Mouse (Mus musculus) ES-E14 (cell line): ENCODE measurements at regions not wholly inside any gene's neighbourhood (a gene's known extent, or its start where the extent isn't known, plus 50 kb on each side); places are given as distances from the start of the nearest gene placed in this dataset.

Experiments used
- DNase-seq: peaks from one replicate; pipeline ENCODE4 v3.0.0-alpha.2; 2013; ENCODE audit warnings: low read depth, low spot score
- H3K27ac ChIP-seq: 2 replicates; pipeline ENCODE4 v1.5.1; 2012; ENCODE audit warnings: low read depth, mild to moderate bottlenecking, low read length, moderate library complexity, mixed read lengths; ENCODE audit not compliant: poor library complexity, insufficient read depth, severe bottlenecking
- H3K36me3 ChIP-seq: 2 replicates; pipeline ENCODE4 v1.6.1; 2012; ENCODE audit warnings: mild to moderate bottlenecking, low read length, moderate library complexity, mixed read lengths; ENCODE audit not compliant: control insufficient read depth, poor library complexity, insufficient read depth, severe bottlenecking
- H3K4me1 ChIP-seq, 2 experiments: fragments of 150-350 bp in 1 of 2; sonication (generic) in 1 of 2; 2 replicates each; pipeline ENCODE4 v1.6.1; 2012; ENCODE audit warnings: low read length in 2 of 2, mild to moderate bottlenecking in 1 of 2, mixed read lengths in 1 of 2; ENCODE audit not compliant: control insufficient read depth in 2 of 2, insufficient read depth in 2 of 2, poor library complexity in 1 of 2
- H3K4me3 ChIP-seq, 2 experiments: fragments of 150-350 bp in 1 of 2; sonication (generic) in 1 of 2; 2 replicates each; pipeline ENCODE4 v1.5.1; 2012; ENCODE audit warnings: low read length in 2 of 2, low read depth in 1 of 2, mild to moderate bottlenecking in 1 of 2, mixed read lengths in 1 of 2; ENCODE audit not compliant: insufficient read depth in 1 of 2, poor library complexity in 1 of 2, severe bottlenecking in 1 of 2
- H3K9ac ChIP-seq: 2 replicates; pipeline ENCODE4 v1.6.1; 2012; ENCODE audit warnings: low read depth, mild to moderate bottlenecking, low read length, mixed read lengths; ENCODE audit not compliant: poor library complexity, insufficient read depth, severe bottlenecking
- H3K9me3 ChIP-seq: fragments of 150-350 bp; sonication (generic); 2 replicates; pipeline ENCODE4 v1.6.1; 2012; ENCODE audit warnings: low read depth, mild to moderate bottlenecking, low read length; ENCODE audit not compliant: control insufficient read depth, insufficient read depth
- CHD2 ChIP-seq: IDR thresholded peaks from 2 replicates; pipeline ENCODE4 v1.6.1; 2014; ENCODE audit warnings: mild to moderate bottlenecking, low read depth, low read length, inconsistent platforms
- HCFC1 ChIP-seq: IDR thresholded peaks from 2 replicates; pipeline ENCODE4 v1.6.1; 2012; ENCODE audit warnings: low read length, inconsistent platforms, borderline replicate concordance; ENCODE audit not compliant: insufficient read depth
- MAFK ChIP-seq: IDR thresholded peaks from 2 replicates; pipeline ENCODE4 v1.6.1; 2014; ENCODE audit warnings: mild to moderate bottlenecking, low read depth, low read length, inconsistent platforms; ENCODE audit not compliant: insufficient read depth
- ZC3H11A ChIP-seq: IDR thresholded peaks from 2 replicates; pipeline ENCODE4 v1.6.1; 2012; ENCODE audit warnings: low read depth, mild to moderate bottlenecking, inconsistent platforms, low read length, borderline replicate concordance
- ZNF384 ChIP-seq: IDR thresholded peaks from 2 replicates; pipeline ENCODE4 v1.6.1; 2012; ENCODE audit warnings: low read depth, low read length, inconsistent platforms
- in situ Hi-C, 2 experiments: fragments of 600-800 bp; cut with MboI; formaldehyde crosslinking; loops; one replicate each; pipeline ENCODE4 v1.15.1; 2025; ENCODE audit warnings: low sequenced_read_pairs in 2 of 2, inconsistent platforms in 1 of 2; ENCODE audit not compliant: unreplicated experiment in 2 of 2

- Histone ChIP-seq H3K4me1 (no peaks in the 10 kb centered on the region), H3K27ac (no peak overlapping the region), H3K9ac (no peak overlapping the region), H3K36me3 (no peaks in the 10 kb centered on the region), H3K9me3 (no peaks in the 10 kb centered on the region), H3K4me3 (no peak overlapping the region)
- no peak for DNase-seq
- TF ChIP-seq ZNF384 (no peak), CHD2 (no peak), ZC3H11A (no peak), MAFK (no peak), HCFC1 (no peak)
- in situ Hi-C loops = no loop called here
Observed at GRCm38 (mm10) chr15:57584498-57584897, 107.1 kb upstream of the Slc22a22 start.

GRCm38 (mm10) chr15:57581266-57581665, 103.8 kb upstream of the Slc22a22 start:
- no peak for DNase-seq
- no peak overlapping the region for H3K9ac ChIP-seq
- no peaks in the 10 kb centered on the region for H3K4me1 ChIP-seq
- no peak overlapping the region for H3K4me3 ChIP-seq
- H3K9me3 ChIP-seq = no peaks in the 10 kb centered on the region
- no peaks in the 10 kb centered on the region for H3K36me3 ChIP-seq
- TF ChIP-seq HCFC1 (no peak), MAFK (no peak), ZNF384 (no peak), CHD2 (no peak), ZC3H11A (no peak)
- in situ Hi-C loops = no loop called here
- no peak overlapping the region for H3K27ac ChIP-seq

DNA sequence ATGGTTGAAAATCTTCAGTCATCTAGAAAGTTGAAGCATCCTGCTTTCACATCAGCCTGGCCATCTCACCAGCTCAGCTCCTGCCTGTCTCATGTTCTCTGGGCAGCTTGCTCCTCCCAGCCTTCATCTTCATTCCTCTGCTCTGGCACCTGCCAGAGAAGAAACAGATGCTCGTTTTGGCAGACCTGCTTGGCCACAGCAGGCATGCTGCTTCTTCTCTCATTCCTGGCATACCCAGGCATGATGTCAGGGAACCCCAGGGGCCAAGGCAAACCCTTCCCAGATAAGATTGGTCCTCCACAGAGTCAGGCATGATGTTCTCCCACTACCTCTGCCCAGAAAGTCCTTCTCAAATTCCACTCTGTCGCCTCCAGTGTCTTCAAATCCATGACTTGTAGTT, 101.4 kb upstream of the Slc22a22 start:
- DNase-seq = no peak
- Histone ChIP-seq H3K4me3 (no peak overlapping the region), H3K9me3 (no peaks in the 10 kb centered on the region), H3K36me3 (no peaks in the 10 kb centered on the region), H3K9ac (no peak overlapping the region), H3K4me1 (no peaks in the 10 kb centered on the region), H3K27ac (no peak overlapping the region)
- in situ Hi-C loops = no loop called here
- TF ChIP-seq CHD2 = no peak
- no peak for TF ChIP-seq MAFK
- TF ChIP-seq HCFC1 = no peak
- TF ChIP-seq ZC3H11A = no peak
- no peak for TF ChIP-seq ZNF384

DNA sequence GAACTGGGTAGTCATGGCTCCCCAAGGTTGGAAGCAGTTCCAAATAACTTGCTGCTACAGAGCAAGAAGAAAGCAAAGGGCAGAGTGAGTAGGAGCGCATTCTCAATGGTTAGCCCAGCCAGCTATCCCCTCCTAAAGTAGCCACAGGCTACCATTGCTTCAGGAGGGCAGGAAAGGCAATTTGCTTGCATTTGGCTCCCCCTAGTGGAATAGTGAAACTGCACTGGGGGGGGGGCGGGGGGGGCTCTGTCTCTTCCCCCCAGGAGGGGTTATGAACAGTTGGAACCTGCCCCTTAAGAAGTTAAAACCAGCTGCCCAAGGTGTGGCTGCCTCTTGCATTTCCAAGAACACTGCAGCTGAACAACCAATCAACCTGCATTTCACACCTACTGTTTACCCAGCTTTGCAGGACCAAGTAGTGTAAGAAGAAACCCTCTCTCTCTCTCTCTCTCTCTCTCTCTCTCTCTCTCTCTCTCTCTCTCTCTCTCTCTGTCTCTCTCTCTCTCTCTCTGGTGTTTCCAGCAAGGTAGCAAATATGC, 96.7 kb upstream of the Slc22a22 start:
- no peak overlapping the region for H3K27ac ChIP-seq
- no peak for DNase-seq
- no peaks in the 10 kb centered on the region for H3K36me3 ChIP-seq
- in situ Hi-C loops = no loop called here
- H3K9me3 ChIP-seq = no peaks in the 10 kb centered on the region
- H3K9ac ChIP-seq = no peak overlapping the region
- no peaks in the 10 kb centered on the region for H3K4me1 ChIP-seq
- H3K4me3 ChIP-seq = no peak overlapping the region
- no peak for TF ChIP-seq MAFK
- peak; percentile 24; the same call in 1 of the 2 replicates for TF ChIP-seq ZC3H11A

DNA sequence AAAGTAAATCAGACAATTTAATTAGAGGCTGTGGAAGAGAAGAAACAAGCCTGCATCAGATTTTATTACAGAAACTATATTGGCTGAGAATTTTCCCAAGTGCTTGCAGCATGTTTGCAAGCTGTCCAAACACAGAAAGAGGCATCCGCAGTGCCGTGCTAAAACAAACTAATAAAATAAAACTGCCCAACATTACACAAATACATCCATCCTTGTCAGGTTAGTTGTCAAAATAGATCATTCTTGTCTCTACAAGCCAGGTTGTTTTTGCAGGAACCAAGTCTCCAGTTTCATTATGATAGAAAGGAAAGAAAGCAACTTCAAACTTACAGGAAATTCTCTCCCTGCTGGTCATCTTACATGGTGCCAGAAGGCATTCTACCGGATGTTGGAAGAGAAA, 95.0 kb upstream of the Slc22a22 start:
- Histone ChIP-seq H3K4me1 (no peaks in the 10 kb centered on the region), H3K4me3 (no peak overlapping the region), H3K27ac (no peak overlapping the region), H3K36me3 (no peaks in the 10 kb centered on the region), H3K9me3 (no peaks in the 10 kb centered on the region), H3K9ac (no peak overlapping the region)
- no peak for DNase-seq
- TF ChIP-seq ZC3H11A = no peak
- no peak for TF ChIP-seq CHD2
- no peak for TF ChIP-seq ZNF384
- TF ChIP-seq HCFC1 = no peak
- no peak for TF ChIP-seq MAFK
- in situ Hi-C loops = no loop called here
